Mouse (Mus musculus): Measurements from ENCODE around the gene Trio. TPM values are rescaled to one million over a fixed set of nuclear protein-coding genes. Genes with fewer than 3 reads are reported as not detected.

Trio gene
- polyA plus RNA-seq, 1 experiment: 0.03 TPM

GRCm38 (mm10) chr15:27898795-27899406 is 126.7 kb downstream of the Trio start:
- Histone ChIP-seq H3K36me3 (ENCODE audit: control insufficient read depth) (peaks cover 3% of the 10 kb centered on the region; the same call in 1 of the 2 replicates), H3K4me3 (replicated peaks) (no peak overlapping the region), H3K27me3 (ENCODE audit: control insufficient read depth) (no peaks in the 10 kb centered on the region), H3K9me3 (ENCODE audit: control insufficient read depth, low read length) (no peaks in the 10 kb centered on the region), H3K4me1 (ENCODE audit: control insufficient read depth) (no peaks in the 10 kb centered on the region)
- TF ChIP-seq TAL1 (IDR thresholded peaks at IDR 0.05; ENCODE audit: low read length): no peak
- TF ChIP-seq GATA1 (IDR thresholded peaks at IDR 0.05; ENCODE audit: low read length): no peak

- Histone ChIP-seq H3K4me3 (replicated peaks) (no peak overlapping the region), H3K9me3 (ENCODE audit: control insufficient read depth, low read length) (no peaks in the 10 kb centered on the region)
- no peak for TF ChIP-seq GATA1 (IDR thresholded peaks at IDR 0.05; ENCODE audit: low read length)
- no peak for TF ChIP-seq TAL1 (IDR thresholded peaks at IDR 0.05; ENCODE audit: low read length)
Measured at GRCm38 (mm10) chr15:27894112-27894511, 131.5 kb downstream of the Trio start.

GRCm38 (mm10) chr15:27892029-27892428 is 133.6 kb downstream of the Trio start:
- TF ChIP-seq GATA1 (IDR thresholded peaks at IDR 0.05; ENCODE audit: low read length): no peak
- no peak for TF ChIP-seq TAL1 (IDR thresholded peaks at IDR 0.05; ENCODE audit: low read length)
- Histone ChIP-seq H3K27me3 (ENCODE audit: control insufficient read depth) (no peaks in the 10 kb centered on the region), H3K9me3 (ENCODE audit: control insufficient read depth, low read length) (no peaks in the 10 kb centered on the region), H3K36me3 (ENCODE audit: control insufficient read depth) (peaks cover 5% of the 10 kb centered on the region; the same call in 1 of the 2 replicates), H3K4me1 (ENCODE audit: control insufficient read depth) (no peaks in the 10 kb centered on the region), H3K4me3 (replicated peaks) (no peak overlapping the region)

More at GRCm38 (mm10) chr15:27894112-27894511, 131.5 kb downstream of the Trio start:
- H3K27me3 ChIP-seq (ENCODE audit: control insufficient read depth): no peaks in the 10 kb centered on the region
- H3K36me3 ChIP-seq (ENCODE audit: control insufficient read depth): peaks cover 4% of the 10 kb centered on the region; the same call in 1 of the 2 replicates
- no peaks in the 10 kb centered on the region for H3K4me1 ChIP-seq (ENCODE audit: control insufficient read depth)

GRCm38 (mm10) chr15:27890666-27891065 is 135.0 kb downstream of the Trio start:
- no peak overlapping the region for H3K4me3 ChIP-seq (replicated peaks)
- H3K9me3 ChIP-seq (ENCODE audit: control insufficient read depth, low read length): no peaks in the 10 kb centered on the region
- H3K27me3 ChIP-seq (ENCODE audit: control insufficient read depth): no peaks in the 10 kb centered on the region
- no peak for TF ChIP-seq GATA1 (IDR thresholded peaks at IDR 0.05; ENCODE audit: low read length)
- no peaks in the 10 kb centered on the region for H3K4me1 ChIP-seq (ENCODE audit: control insufficient read depth)
- H3K36me3 ChIP-seq (ENCODE audit: control insufficient read depth): peaks cover 5% of the 10 kb centered on the region; the same call in 1 of the 2 replicates

- Histone ChIP-seq H3K36me3 (ENCODE audit: control insufficient read depth) (peaks cover 5% of the 10 kb centered on the region; the same call in 1 of the 2 replicates), H3K9me3 (ENCODE audit: control insufficient read depth, low read length) (no peaks in the 10 kb centered on the region), H3K4me3 (replicated peaks) (no peak overlapping the region), H3K4me1 (ENCODE audit: control insufficient read depth) (no peaks in the 10 kb centered on the region), H3K27me3 (ENCODE audit: control insufficient read depth) (no peaks in the 10 kb centered on the region)
- TF ChIP-seq TAL1 (IDR thresholded peaks at IDR 0.05; ENCODE audit: low read length): no peak
- TF ChIP-seq GATA1 (IDR thresholded peaks at IDR 0.05; ENCODE audit: low read length): no peak
Measured at GRCm38 (mm10) chr15:27888153-27888552, 137.5 kb downstream of the Trio start.

GRCm38 (mm10) chr15:27886992-27887391 is 138.7 kb downstream of the Trio start:
- no peak overlapping the region for H3K4me3 ChIP-seq (replicated peaks)
- no peaks in the 10 kb centered on the region for H3K9me3 ChIP-seq (ENCODE audit: control insufficient read depth, low read length)
- no peaks in the 10 kb centered on the region for H3K27me3 ChIP-seq (ENCODE audit: control insufficient read depth)
- peaks cover 5% of the 10 kb centered on the region; the same call in 1 of the 2 replicates for H3K36me3 ChIP-seq (ENCODE audit: control insufficient read depth)
- TF ChIP-seq TAL1 (IDR thresholded peaks at IDR 0.05; ENCODE audit: low read length): no peak
- no peak for TF ChIP-seq GATA1 (IDR thresholded peaks at IDR 0.05; ENCODE audit: low read length)
- no peaks in the 10 kb centered on the region for H3K4me1 ChIP-seq (ENCODE audit: control insufficient read depth)

- no peaks in the 10 kb centered on the region for H3K9me3 ChIP-seq (ENCODE audit: control insufficient read depth, low read length)
- TF ChIP-seq TAL1 (IDR thresholded peaks at IDR 0.05; ENCODE audit: low read length): no peak
- no peak for TF ChIP-seq GATA1 (IDR thresholded peaks at IDR 0.05; ENCODE audit: low read length)
- no peaks in the 10 kb centered on the region for H3K27me3 ChIP-seq (ENCODE audit: control insufficient read depth)
Measured at GRCm38 (mm10) chr15:27884347-27885250, 141.0 kb downstream of the Trio start.

GRCm38 (mm10) chr15:27883881-27884280 is 141.8 kb downstream of the Trio start:
- Histone ChIP-seq H3K9me3 (ENCODE audit: control insufficient read depth, low read length) (no peaks in the 10 kb centered on the region), H3K27me3 (ENCODE audit: control insufficient read depth) (no peaks in the 10 kb centered on the region), H3K4me3 (replicated peaks) (no peak overlapping the region), H3K4me1 (ENCODE audit: control insufficient read depth) (no peaks in the 10 kb centered on the region), H3K36me3 (ENCODE audit: control insufficient read depth) (no peaks in the 10 kb centered on the region; the same call in 1 of the 2 replicates)
- TF ChIP-seq GATA1 (IDR thresholded peaks at IDR 0.05; ENCODE audit: low read length): no peak
- TF ChIP-seq TAL1 (IDR thresholded peaks at IDR 0.05; ENCODE audit: low read length): no peak

More at GRCm38 (mm10) chr15:27884347-27885250, 141.0 kb downstream of the Trio start:
- H3K4me1 ChIP-seq (ENCODE audit: control insufficient read depth): no peaks in the 10 kb centered on the region
- H3K36me3 ChIP-seq (ENCODE audit: control insufficient read depth): peaks cover 3% of the 10 kb centered on the region; the same call in 1 of the 2 replicates
- no peak overlapping the region for H3K4me3 ChIP-seq (replicated peaks)

GRCm38 (mm10) chr15:27882898-27883297 is 142.8 kb downstream of the Trio start:
- H3K9me3 ChIP-seq (ENCODE audit: control insufficient read depth, low read length): no peaks in the 10 kb centered on the region
- no peak overlapping the region for H3K4me3 ChIP-seq (replicated peaks)
- no peaks in the 10 kb centered on the region for H3K4me1 ChIP-seq (ENCODE audit: control insufficient read depth)
- H3K27me3 ChIP-seq (ENCODE audit: control insufficient read depth): no peaks in the 10 kb centered on the region
- TF ChIP-seq TAL1 (IDR thresholded peaks at IDR 0.05; ENCODE audit: low read length) (no peak), GATA1 (IDR thresholded peaks at IDR 0.05; ENCODE audit: low read length) (no peak)
- no peaks in the 10 kb centered on the region; the same call in 1 of the 2 replicates for H3K36me3 ChIP-seq (ENCODE audit: control insufficient read depth)
